Mouse (Mus musculus) cerebellum, adult 2 months (tissue): Measurements from ENCODE around the gene Cacnb3. TPM values are rescaled to one million over a fixed set of nuclear protein-coding genes. Genes with fewer than 3 reads are reported as not detected.

Experiments used
- DNase-seq, 2 experiments: peaks; one replicate each; pipeline ENCODE4 v3.0.0; 2021
- H3K27ac ChIP-seq: fragments of 200-500 bp; 2 replicates; pipeline ENCODE4 v1.5.1; 2012; ENCODE audit warnings: low read length, control low read depth, inconsistent platforms; ENCODE audit not compliant: insufficient read depth
- H3K27me3 ChIP-seq: fragments of 200-500 bp; 2 replicates; pipeline ENCODE4 v1.6.1; 2012; ENCODE audit warnings: inconsistent platforms, mild to moderate bottlenecking, low read length, moderate library complexity; ENCODE audit not compliant: control insufficient read depth, insufficient read depth
- H3K4me1 ChIP-seq: fragments of 200-500 bp; 2 replicates; pipeline ENCODE4 v1.6.1; 2011; ENCODE audit warnings: low read length; ENCODE audit not compliant: control insufficient read depth, insufficient read depth
- H3K4me3 ChIP-seq: fragments of 200-500 bp; replicated peaks from 2 replicates; pipeline ENCODE3; 2011; ENCODE audit warnings: mild to moderate bottlenecking, low read depth, low read length, control low read depth; ENCODE audit not compliant: insufficient read depth
- CTCF ChIP-seq: fragments of 200-500 bp; IDR thresholded peaks from 2 replicates; pipeline ENCODE4 v1.5.1; 2011; ENCODE audit warnings: low read depth, mild to moderate bottlenecking, control low read depth, low read length, moderate library complexity, borderline replicate concordance; ENCODE audit not compliant: insufficient read depth
- POLR2A ChIP-seq: fragments of 200-500 bp; IDR thresholded peaks from 2 replicates; pipeline ENCODE4 v1.6.1; 2011; ENCODE audit warnings: low read length, control low read depth, borderline replicate concordance; ENCODE audit not compliant: insufficient read depth
- WGBS: fragments of 180-500 bp; shearing (Covaris S2); methylation state at CpG from one replicate; pipeline ENCODE4 v1.1.7; 2018; 5-methylcytosine and 5-hydroxymethylcytosine counted together
- polyA plus RNA-seq: library from polyadenylated mRNA; depleted of rRNA; stranded (reverse); fragments of >200 nt; gene quantifications from 2 replicates; pipeline ENCODE4 v1.2.3, GENCODE M21; 2012

The Cacnb3 gene
- polyA plus RNA-seq, 1 experiment = 65.4 TPM

DNA sequence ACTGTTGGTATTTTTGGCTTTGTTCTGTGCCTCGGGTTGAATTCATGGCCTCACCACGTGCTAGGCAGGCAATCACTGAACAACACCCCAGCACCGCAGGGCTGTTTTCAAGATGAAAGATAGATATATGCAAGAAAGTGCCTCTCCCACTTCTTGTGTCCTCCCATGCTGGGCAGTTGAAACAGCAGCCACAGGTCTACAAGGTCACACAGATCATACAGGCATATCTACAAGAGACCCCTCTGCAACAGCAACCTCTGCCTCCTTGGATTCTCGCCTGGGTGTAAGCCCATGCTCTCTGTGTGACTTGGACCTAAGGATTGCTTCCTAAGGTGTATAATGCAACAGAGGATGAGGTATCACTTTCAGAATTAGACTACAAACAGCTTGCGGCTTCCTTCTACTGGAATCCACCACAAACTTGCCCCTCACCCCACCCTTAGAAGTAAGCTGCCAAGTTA, 7.2 kb upstream of the Cacnb3 start:
- H3K4me1 ChIP-seq = no peaks in the 10 kb centered on the region
- H3K27me3 ChIP-seq = no peaks in the 10 kb centered on the region; the same call in 1 of the 2 replicates
- no peak for TF ChIP-seq CTCF
- no peak for DNase-seq
- 57% methylated on average over 5 of the region's 5 CpGs for WGBS
- no peak overlapping the region for H3K4me3 ChIP-seq
- H3K27ac ChIP-seq = no peak overlapping the region

DNA sequence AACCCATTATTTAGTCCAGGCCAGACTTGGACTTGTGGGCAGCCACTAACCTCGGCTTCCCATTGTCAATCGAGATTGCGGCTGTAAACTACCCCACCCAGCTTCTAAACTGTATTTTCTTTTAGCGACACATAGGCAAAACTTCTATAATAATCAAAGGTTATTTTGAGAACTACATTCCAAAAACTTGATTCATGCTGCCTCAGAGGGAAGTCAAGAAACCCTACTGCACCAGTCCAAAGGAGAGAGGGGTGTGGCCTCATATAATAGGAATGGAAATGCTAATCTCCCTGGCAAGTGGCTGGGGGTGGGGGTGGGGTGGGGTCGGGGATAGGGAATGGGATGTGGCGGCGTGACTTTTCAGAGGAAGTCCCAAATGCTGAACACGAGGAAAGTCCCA, 4.6 kb upstream of the Cacnb3 start:
- WGBS = 25% methylated on average over 8 of the region's 8 CpGs

DNA sequence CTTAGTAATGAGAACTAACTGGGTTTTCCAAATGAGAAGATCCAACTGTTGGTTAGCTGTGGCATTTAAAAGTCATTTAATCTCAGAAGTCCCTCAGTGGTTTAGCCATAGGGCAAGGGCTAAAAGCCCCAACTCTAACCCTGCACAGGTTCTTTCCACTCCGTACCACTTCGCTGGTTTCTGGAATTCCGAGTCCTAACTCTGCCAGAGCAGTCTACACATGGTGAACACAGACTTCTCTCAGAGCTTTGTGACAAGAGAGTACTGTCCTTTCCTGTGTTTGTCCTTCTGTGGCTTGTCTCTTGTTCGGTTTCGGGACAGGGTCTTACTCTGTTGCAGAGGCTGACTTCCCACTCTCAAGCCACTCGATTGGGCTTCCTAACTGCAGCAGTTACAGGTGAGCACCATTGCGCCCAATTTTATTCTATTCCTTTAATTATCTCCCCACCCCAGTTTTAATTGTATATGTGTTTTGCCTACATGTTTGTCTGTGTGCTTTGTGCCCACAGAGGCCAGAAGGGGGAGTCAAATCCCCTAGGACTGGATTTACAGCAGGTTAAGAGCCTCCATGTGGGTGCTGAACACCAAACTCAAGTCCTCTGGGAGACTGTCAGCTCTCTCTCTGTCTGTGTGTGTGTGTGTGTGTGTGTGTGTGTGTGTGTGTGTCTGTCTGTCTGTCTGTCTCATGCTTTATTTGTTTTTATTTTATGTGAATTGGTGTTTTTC, 4.0 kb upstream of the Cacnb3 start:
- WGBS = 80% methylated on average over 7 of the region's 7 CpGs
- Histone ChIP-seq H3K27ac (no peak overlapping the region), H3K27me3 (no peaks in the 10 kb centered on the region; the same call in 1 of the 2 replicates), H3K4me3 (no peak overlapping the region), H3K4me1 (no peaks in the 10 kb centered on the region; the same call in 1 of the 2 replicates)
- no peak for TF ChIP-seq POLR2A
- no peak for TF ChIP-seq CTCF
- no peak for DNase-seq

More for the DNA sequence above, 4.6 kb upstream of the Cacnb3 start:
- TF ChIP-seq CTCF = no peak
- TF ChIP-seq POLR2A = no peak
- no peak for DNase-seq
- H3K4me1 ChIP-seq = no peaks in the 10 kb centered on the region; the same call in 1 of the 2 replicates
- no peak overlapping the region for H3K27ac ChIP-seq
- no peak overlapping the region for H3K4me3 ChIP-seq
- no peaks in the 10 kb centered on the region; the same call in 1 of the 2 replicates for H3K27me3 ChIP-seq

DNA sequence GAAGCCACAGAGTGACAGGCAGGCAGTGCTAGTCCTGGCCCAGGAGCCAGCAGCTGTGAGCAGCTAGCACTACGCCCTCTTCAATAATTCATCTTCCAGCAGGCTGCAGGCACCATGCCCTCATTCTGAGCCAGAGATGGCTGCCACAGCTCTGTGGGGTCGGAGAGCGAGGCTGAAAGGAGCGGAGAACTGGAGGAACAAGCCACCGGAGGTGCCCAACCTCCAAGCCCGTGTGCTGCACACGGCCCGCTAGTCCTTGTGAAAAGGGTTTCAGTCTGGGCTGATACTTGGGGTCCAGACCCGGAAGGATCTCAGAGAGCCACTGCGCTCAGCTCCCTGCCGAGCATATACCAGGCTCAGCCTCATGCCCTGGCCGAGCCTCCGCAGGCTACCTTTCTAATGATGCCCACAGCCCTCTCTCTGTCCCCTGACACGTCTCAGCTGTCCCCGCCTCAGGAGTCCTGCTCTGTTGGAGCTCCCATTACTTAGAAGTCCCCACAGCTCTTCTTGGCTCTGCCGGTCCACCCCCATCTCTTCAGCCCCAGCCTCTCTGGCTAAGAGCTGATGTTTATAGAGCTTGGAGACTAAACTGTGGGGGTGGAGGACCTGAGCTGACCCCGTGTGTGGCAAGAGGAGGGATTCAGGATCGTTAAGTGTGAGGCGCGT, 1.9 kb upstream of the Cacnb3 start:
- Histone ChIP-seq H3K27me3 (no peaks in the 10 kb centered on the region; the same call in 1 of the 2 replicates), H3K4me3 (no peak overlapping the region), H3K4me1 (peaks cover 6% of the 10 kb centered on the region; the same call in 1 of the 2 replicates), H3K27ac (no peak overlapping the region)
- no peak for DNase-seq
- TF ChIP-seq CTCF (no peak), POLR2A (no peak)
- WGBS = 16% methylated on average over 20 of the region's 20 CpGs

DNA sequence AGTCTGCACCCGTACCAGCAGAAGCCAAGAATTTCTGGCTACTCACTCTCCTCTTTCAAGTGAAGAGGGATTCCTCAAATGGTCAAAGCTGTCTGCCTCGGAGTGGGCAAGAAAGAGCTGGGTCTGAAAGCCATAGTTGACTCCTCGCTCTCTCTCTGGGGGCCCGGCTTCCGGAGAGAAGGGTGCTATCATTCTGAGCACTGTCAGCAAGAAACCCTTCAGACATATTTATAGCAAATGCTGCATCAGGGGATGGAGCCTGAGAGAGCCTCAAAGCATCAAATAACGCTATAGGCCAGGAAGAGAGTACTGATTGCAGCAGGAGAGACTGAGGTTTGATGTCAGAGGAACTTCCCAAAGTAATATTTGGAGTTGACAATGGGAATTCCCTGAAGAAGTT, 1.2 kb upstream of the Cacnb3 start:
- H3K27me3 ChIP-seq = no peaks in the 10 kb centered on the region; the same call in 1 of the 2 replicates
- TF ChIP-seq CTCF = no peak
- no peak for TF ChIP-seq POLR2A
- peaks cover 6% of the 10 kb centered on the region; the same call in 1 of the 2 replicates for H3K4me1 ChIP-seq
- WGBS = 68% methylated on average over 6 of the region's 6 CpGs
- H3K4me3 ChIP-seq = no peak overlapping the region
- no peak overlapping the region for H3K27ac ChIP-seq
- DNase-seq = no peak

DNA sequence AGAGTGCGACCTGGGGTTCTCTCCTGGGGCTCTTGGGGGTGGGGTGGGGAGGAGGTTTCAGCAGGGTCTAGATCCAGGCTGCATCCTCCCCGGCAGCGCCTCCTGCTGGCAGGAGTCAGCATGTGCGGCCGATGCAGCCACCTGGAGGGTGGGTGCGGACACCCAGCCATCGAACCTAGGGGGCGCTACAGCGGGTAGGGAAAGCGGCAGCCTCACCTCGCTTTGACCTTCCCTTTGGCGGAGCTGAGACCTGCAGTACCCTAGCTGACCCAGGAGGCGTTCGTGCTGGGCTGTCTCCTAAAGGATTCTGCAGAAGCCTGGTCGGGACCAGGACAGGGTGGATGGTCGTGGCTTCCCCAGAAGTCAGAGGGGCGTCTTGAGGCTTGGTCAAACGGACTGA, 853 bp downstream of the Cacnb3 start:
- Histone ChIP-seq H3K4me1 (peaks cover 8% of the 10 kb centered on the region), H3K4me3 (peak overlapping the region; percentile 39), H3K27me3 (no peaks in the 10 kb centered on the region; the same call in 1 of the 2 replicates), H3K27ac (no peak overlapping the region)
- TF ChIP-seq POLR2A = no peak
- TF ChIP-seq CTCF = peak; percentile 81
- WGBS = 1% methylated on average over 18 of the region's 18 CpGs
- DNase-seq = peak; percentile 63 to 72

DNA sequence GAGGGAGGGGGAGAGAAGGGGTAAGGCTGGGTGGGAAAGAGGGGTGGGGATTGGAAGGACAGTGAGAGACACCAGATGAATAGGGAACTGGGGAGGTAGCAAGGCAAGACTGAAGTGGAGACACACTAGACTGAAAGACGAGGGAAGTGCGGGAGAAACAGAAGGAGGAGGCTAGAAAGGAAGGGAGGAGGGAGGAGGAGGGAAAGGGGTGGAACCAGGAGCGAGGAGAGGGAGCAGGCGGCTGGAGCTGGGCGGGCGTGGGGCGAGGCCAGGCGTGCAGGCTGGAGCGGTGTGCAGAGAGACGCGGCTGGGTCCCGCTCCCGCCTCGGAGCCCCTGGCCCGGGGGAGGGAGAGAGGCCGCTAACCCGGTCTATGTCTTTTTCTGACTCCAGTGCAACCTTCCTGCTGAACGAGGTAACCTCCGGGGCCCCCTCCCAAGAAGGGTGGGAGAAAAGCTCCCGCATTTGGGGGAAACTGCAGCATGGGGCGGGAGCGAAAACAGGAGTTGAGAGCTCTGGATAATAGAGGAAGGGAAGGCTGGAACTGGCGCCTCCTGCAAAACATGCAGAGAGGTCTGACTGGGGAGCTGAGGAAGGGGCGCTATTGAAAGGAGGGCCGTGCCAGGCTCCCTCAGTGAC, 1.6 kb downstream of the Cacnb3 start:
- peak overlapping the region; percentile 39 for H3K4me3 ChIP-seq
- H3K27me3 ChIP-seq = no peaks in the 10 kb centered on the region; the same call in 1 of the 2 replicates
- TF ChIP-seq CTCF (no peak), POLR2A (no peak)
- no peak overlapping the region for H3K27ac ChIP-seq
- peaks cover 13% of the 10 kb centered on the region for H3K4me1 ChIP-seq
- DNase-seq = peak; percentile 61 to 66
- WGBS = under 1% methylated on average over 25 of the region's 25 CpGs

DNA sequence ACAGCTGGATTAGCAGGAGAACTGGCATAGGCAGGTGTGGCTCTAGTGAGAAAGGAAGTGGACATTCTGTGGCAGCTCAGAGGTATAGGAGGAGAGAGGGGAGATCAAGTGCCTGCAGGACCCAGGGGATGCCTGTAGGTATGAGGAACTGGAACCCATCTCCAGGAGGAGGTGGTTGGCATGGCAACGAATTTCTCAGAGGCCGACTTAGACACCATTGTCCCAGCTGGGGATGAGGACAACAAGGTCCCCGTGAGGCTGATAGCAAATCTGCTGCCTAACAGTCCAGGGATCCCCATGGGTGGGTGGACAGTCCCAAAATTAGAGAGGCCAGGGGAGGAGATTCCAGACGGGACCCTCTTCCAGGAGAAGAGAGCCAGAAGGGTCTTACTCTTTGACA, 2.3 kb downstream of the Cacnb3 start:
- Histone ChIP-seq H3K4me1 (peaks cover 17% of the 10 kb centered on the region), H3K4me3 (no peak overlapping the region), H3K27ac (no peak overlapping the region), H3K27me3 (no peaks in the 10 kb centered on the region; the same call in 1 of the 2 replicates)
- TF ChIP-seq CTCF = no peak
- no peak for TF ChIP-seq POLR2A
- 10% methylated on average over 4 of the region's 4 CpGs for WGBS
- DNase-seq = no peak
